Mouse (Mus musculus): ENCODE data around the gene Parp1.

DNA sequence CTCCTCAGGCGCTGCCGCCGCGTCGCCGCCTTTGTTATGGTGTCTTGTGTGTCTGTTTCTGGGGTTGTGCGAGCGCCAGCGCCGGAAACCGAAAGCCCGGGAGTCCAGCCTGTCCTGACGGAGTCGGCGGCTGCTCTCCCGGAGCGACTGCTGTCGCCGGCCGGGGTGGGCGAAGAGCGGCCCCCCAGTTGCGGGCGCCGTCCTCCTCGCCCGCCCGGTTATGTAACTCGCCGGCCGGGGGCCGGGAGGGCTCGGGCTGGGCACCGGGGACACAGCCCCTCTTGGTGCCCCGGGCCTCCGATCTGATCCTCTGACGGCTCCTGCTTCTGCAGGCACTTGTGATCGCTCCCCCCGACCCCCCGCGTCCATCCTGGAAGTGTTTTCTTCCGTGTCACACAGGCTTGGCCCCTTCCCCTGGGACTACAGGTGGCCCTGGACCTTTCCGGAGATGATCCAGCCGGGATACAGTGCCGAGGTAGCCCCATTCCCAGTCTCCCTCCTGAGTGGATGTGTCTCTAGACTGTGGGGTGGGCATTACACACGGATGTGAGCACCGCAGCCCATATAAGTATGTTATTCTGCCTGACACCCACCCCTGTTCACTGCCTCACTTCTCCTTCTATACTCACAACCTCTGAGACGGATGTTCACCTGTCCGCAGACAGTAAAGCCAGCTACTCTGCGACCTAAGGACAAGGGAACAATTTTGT is 72.9 kb downstream of the Parp1 start:
- no peak for TF ChIP-seq CTCF (conservative IDR thresholded peaks at IDR 0.05; ENCODE audit: low read length)
- TF ChIP-seq NANOG (IDR thresholded peaks at IDR 0.05; ENCODE audit: borderline replicate concordance, low read length): no peak

Data from E14TG2a.4 (cell line).